Mouse (Mus musculus): ENCODE measurements around the gene Olfr19.
"Not testable (repeated sequence)": the region's sequence is repeated elsewhere in the genome, so short reads cannot be mapped to it uniquely, and the experiment has no call there.

The Olfr19 gene

GRCm38 (mm10) chr16:16676305-16676704, at the start of gene Olfr19:
TSS of gene Olfr19 (minus strand) at chr16:16676405.
- DNase-seq, result no peak

- no peak for DNase-seq
These were observed 8.8 kb upstream of the Olfr19 start for GRCm38 (mm10) chr16:16684975-16685374.

- no peak for DNase-seq
These were observed 7.8 kb upstream of the Olfr19 start for GRCm38 (mm10) chr16:16684053-16684452.

GRCm38 (mm10) chr16:16664994-16665393, 11.2 kb downstream of the Olfr19 start:
- DNase-seq, result no peak

GRCm38 (mm10) chr16:16664516-16664915, 11.7 kb downstream of the Olfr19 start:
- DNase-seq, result not testable (repeated sequence)

- no peak for DNase-seq
These were observed 31.1 kb downstream of the Olfr19 start for GRCm38 (mm10) chr16:16645148-16645547.

- DNase-seq, result no peak
These were observed 42.5 kb downstream of the Olfr19 start for GRCm38 (mm10) chr16:16633730-16634129.
